Mouse (Mus musculus): ENCODE measurements around the gene Onecut3.
A peak's percentile ranks its signal among the peaks of the same experiment; 100 is the strongest.

Onecut3 gene

GRCm38 (mm10) chr10:80553997-80554396, 59.4 kb downstream of the Onecut3 start:
- DNase-seq (ENCODE audit: low spot score): no peak

- peak; percentile 38 for DNase-seq (ENCODE audit: low spot score)
Measured at GRCm38 (mm10) chr10:80557346-80557965, 62.8 kb downstream of the Onecut3 start.

- DNase-seq (ENCODE audit: low spot score): no peak
Measured at GRCm38 (mm10) chr10:80559431-80559830, 64.8 kb downstream of the Onecut3 start.

GRCm38 (mm10) chr10:80560621-80561020, 66.0 kb downstream of the Onecut3 start:
- DNase-seq (ENCODE audit: low spot score): peak; percentile 87

GRCm38 (mm10) chr10:80561116-80561944, 66.7 kb downstream of the Onecut3 start, which contains the start of gene Rexo1:
Gene Rexo1 (minus strand): TSS chr10:80561560.
- peak; percentile 94 for DNase-seq (ENCODE audit: low spot score)

GRCm38 (mm10) chr10:80566375-80567092, 71.9 kb downstream of the Onecut3 start:
- peak; percentile 63 for DNase-seq (ENCODE audit: low spot score)
